Mouse (Mus musculus) right cerebral cortex, postnatal 36 days (tissue): ENCODE data around the gene Nol3.
A peak's percentile ranks its signal among the peaks of the same experiment; 100 is the strongest.
"Not testable (repeated sequence)": the region's sequence is repeated elsewhere in the genome, so short reads cannot be mapped to it uniquely, and the experiment has no call there.

Source experiments
- DNase-seq, 2 experiments: peaks; one replicate each; pipeline ENCODE4 v3.0.0; 2022; ENCODE audit warnings: low spot score in 2 of 2, mixed read lengths in 1 of 2

Gene Nol3

DNA sequence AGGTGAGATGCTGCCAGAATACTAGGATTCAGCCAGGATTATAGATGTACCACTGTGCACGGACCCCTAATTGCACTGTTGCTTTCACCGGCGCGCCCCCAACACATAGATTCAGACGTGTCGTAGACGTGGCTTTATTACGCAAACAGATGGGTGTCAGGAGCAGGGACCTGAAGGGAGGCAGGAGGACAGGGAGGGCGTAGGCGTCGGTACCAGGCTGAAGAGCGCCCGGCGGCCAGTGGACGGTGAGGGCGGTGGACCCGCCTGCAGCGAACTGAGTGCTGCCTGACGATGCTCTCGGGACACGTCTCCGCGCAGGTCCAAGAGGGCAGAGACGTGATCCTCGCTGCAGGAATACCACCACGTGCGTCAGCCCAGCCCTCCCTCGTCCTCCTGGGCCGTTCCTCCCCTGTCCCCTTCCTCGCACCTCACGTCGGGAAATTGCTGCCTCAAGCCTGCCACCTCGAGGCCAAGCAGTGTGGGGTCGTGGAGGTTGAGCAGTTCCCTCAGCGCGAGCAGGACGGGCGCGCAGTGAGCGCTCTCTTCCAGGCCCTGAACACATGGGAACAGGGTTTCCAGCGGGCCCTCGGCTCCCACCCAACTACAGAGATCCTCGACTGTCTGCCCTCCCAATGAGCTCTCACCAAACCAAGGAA, 14.0 kb downstream of the Nol3 start, which contains the start of gene 4931428F04Rik:
Gene 4931428F04Rik (minus strand): TSS at position 60 of the 656 bp plus-strand sequence.
- no peak for DNase-seq

- DNase-seq: no peak
Observed at GRCm38 (mm10) chr8:105290554-105291314, 14.8 kb downstream of the Nol3 start.

GRCm38 (mm10) chr8:105291364-105291763, 15.4 kb downstream of the Nol3 start:
- not testable (repeated sequence) for DNase-seq

- not testable (repeated sequence) for DNase-seq
Observed at GRCm38 (mm10) chr8:105291802-105292201, 15.9 kb downstream of the Nol3 start.

GRCm38 (mm10) chr8:105292471-105292870, 16.5 kb downstream of the Nol3 start:
- no peak for DNase-seq

DNA sequence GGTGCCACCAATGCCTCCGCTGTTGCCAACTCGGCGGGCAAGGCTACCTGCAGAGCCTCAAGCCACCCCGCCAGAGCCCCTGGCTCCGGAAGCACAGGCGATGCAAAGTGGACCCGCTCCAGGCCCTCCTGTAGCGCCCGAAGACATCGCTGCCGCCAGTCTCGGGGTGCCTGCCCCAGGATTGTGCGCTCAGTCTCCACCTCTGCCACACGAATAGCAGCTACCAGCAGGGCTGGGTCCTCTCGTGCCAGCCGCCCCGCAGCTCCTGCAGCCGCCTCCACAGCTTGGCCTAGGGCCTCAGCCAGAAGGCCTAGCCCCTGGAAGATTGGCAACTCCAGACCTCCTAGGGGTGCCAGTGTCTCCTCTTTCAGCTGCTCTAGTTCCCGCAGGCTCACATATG, 17.5 kb downstream of the Nol3 start:
- DNase-seq: no peak

DNA sequence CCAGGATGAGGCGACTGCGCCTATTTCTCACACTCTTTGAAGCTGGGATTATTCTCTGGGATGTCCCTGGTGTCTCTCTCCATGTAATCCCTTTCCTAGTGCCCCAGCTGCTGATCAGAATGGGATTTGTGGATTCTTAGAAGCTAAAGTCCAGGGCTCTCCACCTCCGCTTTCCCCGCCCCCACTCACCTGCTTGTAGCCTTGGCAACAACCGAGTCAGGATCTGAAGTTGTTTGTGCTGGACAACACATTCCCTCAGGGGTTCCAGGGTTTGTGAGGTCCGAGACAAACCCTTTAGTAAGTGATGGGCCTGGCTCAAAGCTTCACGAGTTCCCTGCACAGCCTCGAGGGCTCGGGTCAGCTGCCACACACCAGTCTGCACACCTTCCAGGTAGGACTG, 18.8 kb downstream of the Nol3 start:
- no peak for DNase-seq

- DNase-seq: no peak
Observed at GRCm38 (mm10) chr8:105295256-105295655, 19.3 kb downstream of the Nol3 start.

DNA sequence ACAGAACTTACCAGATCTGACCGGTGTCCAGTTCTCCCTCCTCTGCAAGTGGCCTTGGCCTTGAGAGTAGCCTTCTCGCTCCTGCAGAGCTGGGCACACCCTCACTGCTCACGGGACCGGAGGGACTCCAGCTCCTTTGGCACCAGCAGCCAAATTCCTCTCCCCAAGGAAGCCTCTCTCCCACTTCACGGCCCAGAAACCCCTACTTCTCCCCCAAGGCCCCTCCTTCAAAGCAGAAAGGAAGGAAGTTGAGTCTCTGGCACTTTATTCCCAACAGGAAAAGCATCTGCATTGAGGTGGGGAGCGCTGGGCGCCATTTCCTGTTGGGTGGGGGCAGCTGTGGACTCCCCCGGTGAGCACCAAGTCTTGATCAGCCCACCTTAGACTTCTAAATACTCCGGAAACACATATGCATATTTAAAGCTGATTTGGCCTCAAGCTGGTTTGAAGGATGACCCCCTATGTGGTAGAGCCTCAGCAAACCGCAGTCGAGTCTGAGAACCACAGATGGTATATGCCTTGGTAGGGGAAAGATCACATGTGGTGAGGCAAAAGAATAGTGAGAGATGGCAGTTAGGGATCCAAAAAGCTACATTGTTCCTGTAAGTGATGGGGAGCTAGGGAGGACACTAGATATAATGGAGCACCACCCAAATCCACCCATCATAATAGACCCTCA, 20.1 kb downstream of the Nol3 start, which contains the start of gene Exoc3l:
Gene Exoc3l (minus strand): TSS at position 207 of the 679 bp plus-strand sequence.
- no peak for DNase-seq

- DNase-seq: peak; percentile 92
Observed at GRCm38 (mm10) chr8:105297511-105298192, 21.7 kb downstream of the Nol3 start, which contains the start of gene E2f4. E2f4 (plus strand) TSS chr8:105297663.

- DNase-seq: no peak
Observed at GRCm38 (mm10) chr8:105298351-105299252, 22.7 kb downstream of the Nol3 start.

DNA sequence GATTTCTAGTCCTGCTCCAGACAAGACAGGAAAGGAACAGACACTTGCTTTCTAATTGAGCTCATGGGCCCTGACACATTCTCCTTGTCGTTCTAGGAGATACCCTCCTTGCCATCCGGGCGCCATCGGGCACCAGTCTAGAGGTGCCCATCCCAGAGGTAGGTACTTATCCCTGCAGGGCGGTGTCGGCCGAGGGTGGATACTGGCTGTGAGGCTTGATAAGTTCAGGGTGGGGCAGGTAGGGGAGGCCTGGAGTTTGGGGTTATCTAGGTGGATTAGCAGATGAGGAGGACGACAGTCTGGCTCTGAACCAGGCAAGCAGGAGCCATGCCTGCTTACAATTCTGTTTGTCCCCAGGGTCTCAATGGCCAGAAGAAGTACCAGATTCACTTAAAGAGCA, 24.0 kb downstream of the Nol3 start:
- DNase-seq: no peak

DNA sequence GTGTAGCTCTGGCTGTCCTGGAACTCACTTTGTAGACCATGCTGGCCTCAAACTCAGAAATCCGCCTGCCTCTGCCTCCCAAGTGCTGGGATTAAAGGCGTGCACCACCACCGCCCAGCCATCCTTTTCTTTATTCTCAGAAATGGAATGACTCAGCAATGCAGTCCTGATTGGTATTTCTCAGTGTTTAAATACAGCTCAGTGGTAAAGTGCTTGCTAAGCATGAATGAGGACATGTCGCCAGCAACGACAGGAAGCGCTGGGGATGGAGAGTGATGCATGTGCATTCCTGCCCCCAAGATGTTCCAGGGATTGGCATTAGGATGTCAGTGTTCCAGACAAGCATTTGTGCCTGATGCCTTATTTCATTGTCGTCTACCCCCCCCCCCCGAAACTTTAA, 27.5 kb downstream of the Nol3 start:
- no peak for DNase-seq

DNA sequence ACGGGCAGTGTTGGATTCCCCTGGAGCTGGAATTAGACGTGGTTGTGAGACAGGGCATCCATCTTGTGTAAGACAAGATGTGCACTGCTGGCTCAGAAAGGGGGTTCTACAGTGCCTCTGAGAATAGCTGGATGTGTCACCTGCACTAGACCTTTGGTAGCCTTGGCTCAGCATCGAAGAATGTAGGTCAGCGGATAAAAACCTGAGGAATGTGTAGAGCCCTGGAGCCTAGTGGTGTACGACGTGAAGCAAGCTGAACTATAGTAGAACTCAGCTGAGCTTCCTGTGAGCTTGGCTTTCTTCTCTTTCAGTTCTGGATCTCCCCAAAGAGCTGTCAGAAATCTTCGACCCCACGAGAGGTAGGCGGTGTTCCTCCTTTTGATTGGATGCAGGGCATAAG, 27.9 kb downstream of the Nol3 start:
- DNase-seq: no peak

DNA sequence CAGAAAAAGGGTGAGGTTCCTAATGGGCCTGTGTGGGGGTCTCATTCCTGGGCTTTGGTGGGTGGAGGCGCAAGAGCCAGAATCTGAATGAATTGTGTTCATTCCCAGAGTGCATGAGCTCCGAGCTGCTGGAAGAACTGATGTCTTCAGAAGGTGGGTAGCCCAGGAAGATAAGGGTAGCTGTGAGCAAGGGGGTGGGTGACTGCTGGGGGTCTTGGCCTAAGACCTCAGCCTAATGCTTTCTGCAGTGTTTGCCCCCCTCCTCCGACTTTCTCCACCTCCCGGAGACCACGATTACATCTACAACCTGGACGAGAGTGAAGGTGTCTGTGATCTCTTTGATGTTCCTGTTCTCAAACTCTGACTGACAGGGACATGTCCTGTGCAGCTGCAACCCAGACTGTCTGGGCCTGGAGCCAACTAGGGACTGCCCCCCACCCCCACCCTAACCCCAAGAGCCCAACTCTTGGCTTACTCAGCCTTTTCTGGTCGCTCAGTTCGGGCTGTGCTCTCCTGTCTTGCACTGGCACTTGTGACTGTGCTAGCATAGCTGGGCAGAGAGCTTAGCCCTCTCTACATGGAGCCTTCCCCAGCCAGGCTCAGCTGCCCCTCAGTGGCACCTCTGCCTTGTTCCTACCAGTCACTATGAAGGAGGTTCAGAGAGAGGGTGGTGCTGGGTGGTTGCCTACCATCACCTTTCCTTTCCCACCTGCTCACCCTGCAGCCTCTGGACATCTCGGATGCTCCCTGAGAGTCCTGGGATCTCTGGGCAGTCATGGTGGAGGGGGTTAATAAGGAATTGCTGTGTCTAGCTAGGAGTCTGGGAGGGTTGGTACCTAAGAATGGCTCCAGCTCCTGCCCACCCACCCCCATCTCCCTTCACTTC, 28.6 kb downstream of the Nol3 start:
- DNase-seq: no peak

DNA sequence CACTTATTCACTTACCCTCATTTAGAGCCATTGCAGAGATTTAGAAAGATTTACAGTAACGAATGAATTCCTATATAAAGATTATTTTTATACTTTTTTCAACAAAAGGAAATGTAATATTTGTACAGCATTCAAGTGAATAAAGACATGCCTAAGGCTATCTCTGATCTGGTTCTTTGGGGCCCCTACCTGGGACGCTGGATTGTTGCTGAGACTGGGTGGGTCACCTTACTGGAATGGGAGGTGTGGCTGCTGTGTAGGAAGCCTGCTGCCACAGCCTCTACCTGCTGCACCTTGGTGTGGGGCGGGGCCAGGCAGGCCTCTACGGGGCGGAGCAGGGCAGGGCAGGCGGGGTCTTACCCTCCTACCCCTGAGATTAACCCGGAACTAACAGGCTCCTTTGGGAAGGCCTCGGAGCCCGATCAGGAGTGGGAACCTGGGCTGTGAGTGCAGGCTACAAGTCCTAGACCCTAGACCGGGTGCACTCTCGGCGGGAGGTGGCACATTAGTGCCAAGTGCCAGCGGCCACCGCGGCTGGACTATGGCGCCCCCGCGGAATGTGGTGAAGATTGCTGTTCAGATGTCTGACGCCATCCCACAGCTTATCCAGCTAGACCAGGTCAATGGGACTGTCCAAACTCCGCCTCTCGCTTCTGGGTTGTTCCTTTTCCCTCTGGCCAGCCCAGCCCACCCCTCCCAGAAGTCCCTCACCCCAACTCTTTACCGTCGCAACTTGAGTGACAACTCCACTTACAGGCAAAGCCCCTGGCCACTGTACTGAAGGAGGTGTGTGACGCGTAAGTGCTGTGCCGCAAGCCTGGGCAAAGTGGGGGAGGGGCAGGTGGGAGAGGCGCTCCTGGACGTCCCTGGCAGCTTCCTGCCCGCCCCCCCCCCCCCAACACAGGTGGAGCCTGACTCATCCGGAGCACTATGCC, 29.5 kb downstream of the Nol3 start, which contains the start of gene Elmo3:
Gene Elmo3 (plus strand): TSS at position 391 of the 935 bp plus-strand sequence.
- DNase-seq: no peak

DNA sequence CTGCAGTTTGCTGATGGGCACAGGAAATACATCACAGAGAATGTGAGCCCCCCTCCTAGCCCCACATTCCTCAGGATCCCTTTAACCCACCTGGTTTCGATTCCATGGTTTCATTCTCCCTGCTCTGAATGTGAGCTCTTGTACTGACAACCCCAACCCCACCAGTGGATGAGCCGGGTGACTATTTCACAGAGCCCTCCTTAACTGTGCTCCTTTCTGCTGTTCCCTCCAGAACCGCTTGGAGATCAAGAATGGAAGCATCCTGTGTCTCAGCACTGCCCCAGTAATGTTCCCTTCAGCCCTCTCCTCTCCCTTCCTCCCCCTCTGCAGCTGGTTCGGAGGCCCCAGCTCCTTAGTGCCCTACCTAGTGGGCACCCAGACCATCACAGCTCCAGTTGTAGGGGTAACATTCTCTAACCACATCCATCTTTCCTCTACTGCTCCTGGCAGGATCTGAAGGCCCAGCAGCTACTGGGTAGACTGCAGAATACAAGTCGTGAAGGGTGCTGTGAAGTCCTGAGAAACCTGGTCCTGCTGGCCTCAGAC, 30.3 kb downstream of the Nol3 start:
- DNase-seq: no peak

DNA sequence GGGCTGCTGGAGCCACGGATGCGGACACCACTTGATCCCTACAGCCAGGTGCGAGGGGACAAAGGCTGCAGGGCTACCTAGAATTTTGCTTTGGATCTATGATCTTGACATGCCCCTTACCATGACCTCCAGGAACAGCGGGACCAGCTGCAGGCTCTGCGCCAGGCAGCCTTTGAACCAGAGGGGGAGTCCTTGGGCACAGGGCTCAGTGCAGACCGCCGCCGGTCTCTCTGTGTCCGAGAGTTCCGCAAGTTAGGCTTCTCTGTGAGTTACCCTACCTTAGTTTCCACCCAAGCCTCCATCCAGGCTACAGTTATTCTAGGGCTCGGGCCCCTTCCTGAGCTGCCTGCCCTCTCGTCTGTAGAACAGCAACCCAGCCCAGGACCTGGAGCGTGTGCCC, 31.7 kb downstream of the Nol3 start:
- DNase-seq: no peak
